Mouse (Mus musculus) small intestine, adult 2 months (tissue): ENCODE results near the gene Nox4. TPM values are rescaled to one million over a fixed set of nuclear protein-coding genes. Genes with fewer than 3 reads are reported as not detected.

ENCODE experiments used
- H3K27ac ChIP-seq: fragments of 200-500 bp; 2 replicates; pipeline ENCODE4 v1.5.1; 2012; ENCODE audit warnings: low read depth, low read length, control low read depth, inconsistent platforms; ENCODE audit not compliant: insufficient read depth
- H3K27me3 ChIP-seq: fragments of 200-500 bp; 2 replicates; pipeline ENCODE4 v1.6.1; 2012; ENCODE audit warnings: mild to moderate bottlenecking, moderate library complexity, low read length, inconsistent platforms; ENCODE audit not compliant: control insufficient read depth, insufficient read depth
- H3K36me3 ChIP-seq: fragments of 200-500 bp; 2 replicates; pipeline ENCODE4 v1.6.1; 2012; ENCODE audit warnings: mild to moderate bottlenecking, low read length, control low read depth, inconsistent platforms; ENCODE audit not compliant: control insufficient read depth, insufficient read depth
- H3K4me1 ChIP-seq: fragments of 200-500 bp; 2 replicates; pipeline ENCODE4 v1.6.1; 2012; ENCODE audit warnings: low read length, inconsistent platforms, mixed read lengths; ENCODE audit not compliant: control insufficient read depth, insufficient read depth, insufficient read length
- H3K4me3 ChIP-seq: fragments of 200-500 bp; 2 replicates; pipeline ENCODE4 v1.5.1; 2012; ENCODE audit warnings: low read depth, mild to moderate bottlenecking, control low read depth, inconsistent platforms, low read length, moderate library complexity
- CTCF ChIP-seq: fragments of 200-500 bp; IDR thresholded peaks from 2 replicates; pipeline ENCODE4 v1.5.1; 2012; ENCODE audit warnings: low read depth, mild to moderate bottlenecking, control low read depth, inconsistent platforms, low read length, moderate library complexity, mixed read lengths; ENCODE audit not compliant: insufficient replicate concordance, insufficient read length; ENCODE audit errors: extremely low read depth
- POLR2A ChIP-seq: fragments of 200-500 bp; IDR thresholded peaks from 2 replicates; pipeline ENCODE4 v1.6.1; 2012; ENCODE audit warnings: low read depth, mild to moderate bottlenecking, control low read depth, inconsistent platforms, low read length, moderate library complexity
- WGBS: fragments of 180-500 bp; shearing (Covaris S2); methylation state at CpG from one replicate; pipeline ENCODE4 v1.1.7; 2018; 5-methylcytosine and 5-hydroxymethylcytosine counted together
- polyA plus RNA-seq: library from polyadenylated mRNA; depleted of rRNA; stranded (reverse); fragments of >200 nt; gene quantifications from 2 replicates; pipeline ENCODE4 v1.2.3, GENCODE M21; 2012

Gene Nox4
- polyA plus RNA-seq, 1 experiment: 0.14 TPM

GRCm38 (mm10) chr7:87241139-87241538, 4.8 kb upstream of the Nox4 start:
- TF ChIP-seq CTCF (no peak), POLR2A (no peak)
- WGBS: 58% methylated on average over 1 of the region's 1 CpGs
- H3K27me3 ChIP-seq: no peaks in the 10 kb centered on the region
- no peak overlapping the region for H3K4me3 ChIP-seq
- no peaks in the 10 kb centered on the region for H3K4me1 ChIP-seq
- no peaks in the 10 kb centered on the region for H3K36me3 ChIP-seq
- H3K27ac ChIP-seq: no peak overlapping the region

GRCm38 (mm10) chr7:87246580-87246934, 661 bp downstream of the Nox4 start:
- WGBS: 3% methylated on average over 30 of the region's 30 CpGs
- peak overlapping the region; percentile 44 for H3K4me3 ChIP-seq
- H3K27ac ChIP-seq: no peak overlapping the region

GRCm38 (mm10) chr7:87246940-87247339, 1.0 kb downstream of the Nox4 start:
- H3K27me3 ChIP-seq: no peaks in the 10 kb centered on the region
- peak overlapping the region; percentile 44 for H3K4me3 ChIP-seq
- WGBS: 74% methylated on average over 1 of the region's 1 CpGs
- no peak for TF ChIP-seq CTCF
- TF ChIP-seq POLR2A: no peak
- no peak overlapping the region for H3K27ac ChIP-seq
- no peaks in the 10 kb centered on the region for H3K36me3 ChIP-seq
- H3K4me1 ChIP-seq: no peaks in the 10 kb centered on the region

More at GRCm38 (mm10) chr7:87246580-87246934, 661 bp downstream of the Nox4 start:
- Histone ChIP-seq H3K36me3 (no peaks in the 10 kb centered on the region), H3K27me3 (no peaks in the 10 kb centered on the region), H3K4me1 (no peaks in the 10 kb centered on the region)
- TF ChIP-seq POLR2A (no peak), CTCF (no peak)

- no peaks in the 10 kb centered on the region for H3K27me3 ChIP-seq
- no peak overlapping the region for H3K4me3 ChIP-seq
- TF ChIP-seq CTCF (no peak), POLR2A (no peak)
- no peak overlapping the region for H3K27ac ChIP-seq
- H3K36me3 ChIP-seq: no peaks in the 10 kb centered on the region
- 24% methylated on average over 1 of the region's 1 CpGs for whole genome bisulfite sequencing
- no peaks in the 10 kb centered on the region for H3K4me1 ChIP-seq
Observed at GRCm38 (mm10) chr7:87247926-87248325, 2.0 kb downstream of the Nox4 start.

- TF ChIP-seq POLR2A: no peak
- no peak for TF ChIP-seq CTCF
- no peaks in the 10 kb centered on the region for H3K4me1 ChIP-seq
- no peak overlapping the region for H3K27ac ChIP-seq
- H3K36me3 ChIP-seq: no peaks in the 10 kb centered on the region
- H3K4me3 ChIP-seq: no peak overlapping the region
- 75% methylated on average over 4 of the region's 4 CpGs for WGBS
- no peaks in the 10 kb centered on the region for H3K27me3 ChIP-seq
Observed at GRCm38 (mm10) chr7:87252071-87252470, 6.2 kb downstream of the Nox4 start.

GRCm38 (mm10) chr7:87277225-87277624, 31.3 kb downstream of the Nox4 start:
- Histone ChIP-seq H3K36me3 (no peaks in the 10 kb centered on the region), H3K4me3 (no peak overlapping the region), H3K27ac (no peak overlapping the region), H3K27me3 (no peaks in the 10 kb centered on the region), H3K4me1 (no peaks in the 10 kb centered on the region)
- TF ChIP-seq CTCF: no peak
- no peak for TF ChIP-seq POLR2A
- WGBS: 0% methylated on average over 1 of the region's 1 CpGs

DNA sequence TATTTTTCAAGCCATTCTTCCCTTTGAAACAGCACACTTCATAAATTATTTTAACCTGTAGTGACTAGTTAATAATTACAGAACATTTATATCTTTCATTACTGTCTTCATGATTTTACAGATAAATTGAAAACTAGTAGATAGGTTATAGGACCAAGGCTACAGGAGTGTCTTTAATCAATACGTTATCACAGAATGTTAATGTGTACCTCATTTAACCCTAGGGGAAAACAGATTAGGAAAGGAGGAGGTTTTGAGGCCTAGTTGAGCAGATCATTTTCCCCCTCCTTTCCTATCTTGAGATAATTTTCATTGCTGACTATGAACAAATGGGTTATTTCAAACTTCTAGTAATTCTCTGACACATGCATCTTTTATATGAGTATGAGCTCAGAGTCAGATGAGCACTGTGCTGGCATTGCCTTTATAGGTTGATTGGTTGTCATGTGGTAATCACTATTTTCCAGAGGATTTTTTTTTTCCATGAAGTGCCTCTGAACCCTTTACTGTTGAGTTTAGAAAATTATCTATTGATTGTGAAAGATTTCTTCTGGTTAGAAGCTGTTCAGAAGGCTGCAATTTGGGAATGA, 57.9 kb downstream of the Nox4 start:
- no peaks in the 10 kb centered on the region for H3K27me3 ChIP-seq
- no peak overlapping the region for H3K4me3 ChIP-seq
- TF ChIP-seq POLR2A: no peak
- no peak for TF ChIP-seq CTCF
- H3K4me1 ChIP-seq: no peaks in the 10 kb centered on the region
- 35% methylated on average over 1 of the region's 1 CpGs for WGBS
- no peak overlapping the region for H3K27ac ChIP-seq
- no peaks in the 10 kb centered on the region for H3K36me3 ChIP-seq
